Mouse (Mus musculus) MN1 (cell line): ENCODE data around the gene Tmem186.

Experiments
- DNase-seq: peaks from one replicate; pipeline ENCODE4 v3.0.0-alpha.2; 2016; ENCODE audit warnings: low spot score

Gene Tmem186

GRCm38 (mm10) chr16:8637217-8638051 lies at the start of gene Tmem186, which contains the start of gene Pmm2:
TSS of gene Tmem186 (minus strand) at chr16:8637712.
TSS of gene Pmm2 (plus strand) at chr16:8637674.
- DNase-seq, result peak; percentile 96

- DNase-seq, result no peak
Measured at GRCm38 (mm10) chr16:8686871-8687535, 49.5 kb upstream of the Tmem186 start.

- DNase-seq, result peak; percentile 68
Measured at GRCm38 (mm10) chr16:8686121-8686870, 48.8 kb upstream of the Tmem186 start.

- DNase-seq, result peak; percentile 60
Measured at GRCm38 (mm10) chr16:8685087-8685486, 47.6 kb upstream of the Tmem186 start.

- DNase-seq, result no peak
Measured at GRCm38 (mm10) chr16:8680470-8680869, 43.0 kb upstream of the Tmem186 start, which contains the start of gene Gm5767. TSS of gene Gm5767 (plus strand) at chr16:8680770.

GRCm38 (mm10) chr16:8679780-8680179 lies 42.3 kb upstream of the Tmem186 start:
- DNase-seq, result no peak

- no peak for DNase-seq
Measured at GRCm38 (mm10) chr16:8678676-8679075, 41.2 kb upstream of the Tmem186 start.

GRCm38 (mm10) chr16:8678035-8678434 lies 40.5 kb upstream of the Tmem186 start:
- DNase-seq, result no peak

- DNase-seq, result peak; percentile 63
Measured at GRCm38 (mm10) chr16:8676800-8677199, 39.3 kb upstream of the Tmem186 start.

GRCm38 (mm10) chr16:8676228-8676627 lies 38.7 kb upstream of the Tmem186 start:
- no peak for DNase-seq

- DNase-seq, result no peak
Measured at GRCm38 (mm10) chr16:8675559-8675958, 38.0 kb upstream of the Tmem186 start.

- DNase-seq, result peak; percentile 61
Measured at GRCm38 (mm10) chr16:8674165-8674564, 36.7 kb upstream of the Tmem186 start.

GRCm38 (mm10) chr16:8673343-8673742 lies 35.8 kb upstream of the Tmem186 start:
- no peak for DNase-seq

- no peak for DNase-seq
Measured at GRCm38 (mm10) chr16:8672811-8673210, 35.3 kb upstream of the Tmem186 start.

- no peak for DNase-seq
Measured at GRCm38 (mm10) chr16:8672350-8672687, 34.8 kb upstream of the Tmem186 start.

- peak; percentile 93 for DNase-seq
Measured at GRCm38 (mm10) chr16:8671551-8672349, 34.2 kb upstream of the Tmem186 start, which contains the start of gene Carhsp1. TSS of gene Carhsp1 (minus strand) at chr16:8672155.

- peak; percentile 51 for DNase-seq
Measured at GRCm38 (mm10) chr16:8670041-8671035, 32.8 kb upstream of the Tmem186 start.

GRCm38 (mm10) chr16:8669432-8669831 lies 31.9 kb upstream of the Tmem186 start:
- DNase-seq, result peak; percentile 18

GRCm38 (mm10) chr16:8668386-8668785 lies 30.9 kb upstream of the Tmem186 start:
- DNase-seq, result no peak

- no peak for DNase-seq
Measured at GRCm38 (mm10) chr16:8667814-8668213, 30.3 kb upstream of the Tmem186 start.
